Mouse (Mus musculus) midbrain, embryonic 15.5 days (tissue): Measurements from ENCODE around the gene Scml4. TPM values are rescaled to one million over a fixed set of nuclear protein-coding genes. Genes with fewer than 3 reads are reported as not detected.

Experiments
- ATAC-seq: fragments of 200-750 bp; cut with Nextera tagmentation; replicated peaks from 2 replicates; pipeline ENCODE4 v1.8.0; 2017; ENCODE audit warnings: moderate TSS enrichment
- H3K27ac ChIP-seq: fragments of 300-500 bp; sonication (generic); 2 replicates; pipeline ENCODE4 v1.5.1; 2015; ENCODE audit warnings: mild to moderate bottlenecking, inconsistent platforms
- H3K27me3 ChIP-seq: fragments of 300-500 bp; sonication (generic); replicated peaks from 2 replicates; pipeline ENCODE4 v1.6.1; 2015; ENCODE audit warnings: inconsistent platforms
- H3K36me3 ChIP-seq: fragments of 300-500 bp; sonication (generic); replicated peaks from 2 replicates; pipeline ENCODE4 v1.6.1; 2015; ENCODE audit warnings: inconsistent platforms
- H3K4me1 ChIP-seq: fragments of 300-500 bp; sonication (generic); 2 replicates; pipeline ENCODE4 v1.6.1; 2015; ENCODE audit warnings: inconsistent platforms
- H3K4me2 ChIP-seq: fragments of 300-500 bp; sonication (generic); 2 replicates; pipeline ENCODE4 v1.6.1; 2015; ENCODE audit warnings: inconsistent platforms, mild to moderate bottlenecking, moderate library complexity
- H3K4me3 ChIP-seq: fragments of 300-500 bp; sonication (generic); 2 replicates; pipeline ENCODE4 v1.5.1; 2015; ENCODE audit warnings: mild to moderate bottlenecking, inconsistent platforms
- H3K9ac ChIP-seq: fragments of 300-500 bp; sonication (generic); 2 replicates; pipeline ENCODE4 v1.6.1; 2015; ENCODE audit warnings: mild to moderate bottlenecking, inconsistent platforms
- H3K9me3 ChIP-seq: fragments of 300-500 bp; sonication (generic); 2 replicates; pipeline ENCODE4 v1.6.1; 2016; ENCODE audit warnings: inconsistent platforms
- WGBS: fragments of 180-500 bp; shearing (Covaris S2); methylation state at CpG from one replicate; pipeline ENCODE4 v1.1.7; 2015; ENCODE audit warnings: mixed read lengths; 5-methylcytosine and 5-hydroxymethylcytosine counted together
- polyA plus RNA-seq: library from polyadenylated mRNA; unstranded; fragments of >200 nt; fragmentation: Nextera tagmentation; extraction: Ambion mirVana; gene quantifications from 2 replicates; pipeline ENCODE4 v1.2.1, GENCODE M21; 2015

Gene Scml4
- polyA plus RNA-seq, 1 experiment from 2014 or later = 19.2 TPM

GRCm38 (mm10) chr10:42892250-42892649, 32.1 kb downstream of the Scml4 start:
- ATAC-seq = no peak
- Histone ChIP-seq H3K36me3 (no peaks in the 10 kb centered on the region), H3K4me2 (no peak overlapping the region), H3K4me3 (no peak overlapping the region), H3K27me3 (no peaks in the 10 kb centered on the region), H3K9me3 (no peaks in the 10 kb centered on the region), H3K9ac (no peak overlapping the region), H3K27ac (no peak overlapping the region), H3K4me1 (no peaks in the 10 kb centered on the region)
- 57% methylated on average over 4 of the region's 4 CpGs for WGBS

GRCm38 (mm10) chr10:42892987-42893386, 32.8 kb downstream of the Scml4 start:
- H3K4me2 ChIP-seq = no peak overlapping the region
- H3K27ac ChIP-seq = no peak overlapping the region
- no peak overlapping the region for H3K9ac ChIP-seq
- no peaks in the 10 kb centered on the region for H3K9me3 ChIP-seq
- no peak for ATAC-seq
- no peaks in the 10 kb centered on the region for H3K36me3 ChIP-seq
- H3K4me1 ChIP-seq = no peaks in the 10 kb centered on the region
- no peaks in the 10 kb centered on the region for H3K27me3 ChIP-seq
- 79% methylated on average over 4 of the region's 4 CpGs for WGBS
- H3K4me3 ChIP-seq = no peak overlapping the region

DNA sequence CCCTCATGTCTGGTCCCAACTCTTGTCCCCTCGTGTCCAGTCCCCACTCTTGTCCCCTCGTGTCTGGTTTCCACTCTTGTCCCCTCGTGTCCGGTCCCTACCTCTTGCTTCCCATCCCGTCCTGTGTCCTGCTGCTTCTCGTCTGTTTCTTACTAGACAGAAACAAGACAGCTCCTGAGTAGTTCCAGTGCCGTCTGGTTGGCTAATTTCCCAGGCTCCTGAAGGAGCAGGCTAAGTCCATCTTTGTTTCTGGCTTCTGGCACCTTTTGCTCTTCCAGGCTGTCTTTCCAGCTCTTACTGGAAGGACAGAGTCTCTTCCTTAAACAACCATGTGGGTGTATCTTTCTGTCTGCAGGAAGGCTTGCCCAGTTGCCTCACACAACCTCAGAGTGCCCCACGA, 33.7 kb downstream of the Scml4 start:
- Histone ChIP-seq H3K36me3 (no peaks in the 10 kb centered on the region), H3K27ac (no peak overlapping the region), H3K9me3 (no peaks in the 10 kb centered on the region), H3K4me2 (no peak overlapping the region), H3K27me3 (no peaks in the 10 kb centered on the region), H3K4me1 (no peaks in the 10 kb centered on the region), H3K9ac (no peak overlapping the region), H3K4me3 (no peak overlapping the region)
- no peak for ATAC-seq
- WGBS = 81% methylated on average over 8 of the region's 8 CpGs

- H3K27me3 ChIP-seq = no peaks in the 10 kb centered on the region
- WGBS = 48% methylated on average over 3 of the region's 3 CpGs
- ATAC-seq = no peak
Observed at GRCm38 (mm10) chr10:42894263-42894662, 34.1 kb downstream of the Scml4 start.

DNA sequence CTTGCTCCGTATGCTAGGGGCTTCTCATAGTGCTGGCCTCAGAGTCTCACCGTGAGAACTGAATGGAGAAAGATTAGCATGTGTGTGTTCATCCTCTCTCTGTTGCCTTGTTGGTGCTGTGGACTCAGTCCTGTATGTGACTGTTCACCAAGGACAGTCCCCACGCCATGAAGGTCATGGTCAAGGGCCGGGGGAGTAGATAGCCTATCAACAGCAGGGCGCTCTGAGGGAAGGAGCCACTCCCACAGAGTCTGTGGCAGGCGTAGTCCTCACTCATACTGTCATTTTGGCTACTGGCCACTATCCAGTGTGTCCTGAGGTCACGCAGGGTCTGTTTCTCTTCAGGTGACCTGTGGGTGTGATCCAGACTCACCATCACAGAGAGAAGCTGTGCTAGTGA, 34.5 kb downstream of the Scml4 start:
- no peaks in the 10 kb centered on the region for H3K27me3 ChIP-seq
- H3K27ac ChIP-seq = no peak overlapping the region
- no peak overlapping the region for H3K4me3 ChIP-seq
- no peaks in the 10 kb centered on the region for H3K4me1 ChIP-seq
- 84% methylated on average over 7 of the region's 7 CpGs for WGBS
- ATAC-seq = no peak
- no peak overlapping the region for H3K9ac ChIP-seq
- H3K9me3 ChIP-seq = no peaks in the 10 kb centered on the region
- H3K4me2 ChIP-seq = no peak overlapping the region
- H3K36me3 ChIP-seq = no peaks in the 10 kb centered on the region

More at GRCm38 (mm10) chr10:42894263-42894662, 34.1 kb downstream of the Scml4 start:
- H3K4me2 ChIP-seq = no peak overlapping the region
- no peak overlapping the region for H3K4me3 ChIP-seq
- H3K9me3 ChIP-seq = no peaks in the 10 kb centered on the region
- H3K9ac ChIP-seq = no peak overlapping the region
- H3K4me1 ChIP-seq = no peaks in the 10 kb centered on the region
- H3K36me3 ChIP-seq = no peaks in the 10 kb centered on the region
- no peak overlapping the region for H3K27ac ChIP-seq

DNA sequence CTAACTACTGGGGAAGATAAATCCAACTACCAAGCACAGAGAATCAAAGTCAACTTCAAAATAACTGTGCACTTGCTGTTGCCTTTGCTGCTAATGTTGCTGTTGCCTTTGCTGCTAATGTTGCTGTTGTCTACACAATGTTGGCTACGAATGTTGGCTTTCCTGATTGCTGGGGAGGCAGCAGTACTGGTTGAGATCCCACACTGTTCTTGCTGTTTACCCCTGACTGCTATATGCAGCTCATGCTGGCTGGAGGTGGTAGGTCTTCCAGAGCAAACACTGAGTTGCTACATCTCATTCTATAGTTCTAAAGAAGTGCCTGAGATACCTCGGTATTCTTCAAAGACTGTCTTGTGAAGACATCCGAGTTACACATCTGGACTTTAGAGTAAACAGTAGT, 36.5 kb downstream of the Scml4 start:
- no peak overlapping the region for H3K27ac ChIP-seq
- H3K4me1 ChIP-seq = no peaks in the 10 kb centered on the region
- no peak overlapping the region for H3K4me2 ChIP-seq
- WGBS = 86% methylated on average over 3 of the region's 3 CpGs
- no peaks in the 10 kb centered on the region for H3K9me3 ChIP-seq
- no peak for ATAC-seq
- H3K9ac ChIP-seq = no peak overlapping the region
- H3K4me3 ChIP-seq = no peak overlapping the region
- H3K36me3 ChIP-seq = no peaks in the 10 kb centered on the region
- H3K27me3 ChIP-seq = no peaks in the 10 kb centered on the region

DNA sequence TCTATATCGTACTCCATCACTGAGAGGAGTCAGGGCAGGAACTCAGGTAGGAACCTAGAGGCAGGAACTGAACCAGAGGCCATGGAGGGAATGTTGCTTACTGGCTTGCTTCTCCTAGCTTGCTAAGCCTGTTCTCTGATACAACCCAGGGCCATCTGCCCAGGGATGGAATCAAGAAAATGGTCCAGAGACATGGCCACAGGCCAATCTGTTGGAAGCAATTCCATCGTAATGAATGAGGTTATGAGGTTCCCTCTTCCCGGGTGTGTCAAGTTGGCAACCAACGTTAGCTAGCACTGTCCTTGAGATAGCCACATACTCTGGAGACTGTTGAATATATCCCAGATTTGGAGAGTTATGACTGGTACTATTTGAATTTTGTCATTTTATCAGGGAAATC, 37.0 kb downstream of the Scml4 start:
- Histone ChIP-seq H3K4me3 (no peak overlapping the region), H3K9ac (no peak overlapping the region), H3K36me3 (no peaks in the 10 kb centered on the region), H3K4me1 (no peaks in the 10 kb centered on the region), H3K4me2 (no peak overlapping the region), H3K27me3 (no peaks in the 10 kb centered on the region), H3K27ac (no peak overlapping the region), H3K9me3 (no peaks in the 10 kb centered on the region)
- ATAC-seq = no peak
- 93% methylated on average over 4 of the region's 4 CpGs for WGBS

DNA sequence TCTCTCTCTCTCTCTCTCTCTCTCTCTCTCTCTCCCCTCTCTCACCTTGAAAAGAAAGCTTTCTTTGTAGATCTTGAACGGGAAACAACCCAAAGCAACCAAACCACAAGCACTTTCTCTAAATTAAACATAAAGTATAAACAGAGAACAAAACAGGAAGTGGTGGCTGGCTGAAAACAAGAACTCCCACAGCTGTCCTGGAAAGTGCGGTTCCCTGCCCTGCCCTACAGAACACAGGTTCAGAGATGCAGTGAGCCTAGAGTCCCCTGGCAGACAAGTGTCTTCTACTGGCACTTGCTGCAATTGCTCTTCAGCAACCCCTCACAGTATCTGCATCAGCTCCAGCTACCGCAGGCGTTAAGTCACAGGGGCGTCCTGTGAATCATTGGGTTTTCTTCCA, 37.5 kb downstream of the Scml4 start:
- WGBS = 88% methylated on average over 5 of the region's 5 CpGs
- H3K4me2 ChIP-seq = no peak overlapping the region
- no peaks in the 10 kb centered on the region for H3K4me1 ChIP-seq
- H3K36me3 ChIP-seq = no peaks in the 10 kb centered on the region
- H3K9me3 ChIP-seq = no peaks in the 10 kb centered on the region
- no peak overlapping the region for H3K9ac ChIP-seq
- no peak overlapping the region for H3K4me3 ChIP-seq
- no peak for ATAC-seq
- no peaks in the 10 kb centered on the region for H3K27me3 ChIP-seq
- no peak overlapping the region for H3K27ac ChIP-seq

GRCm38 (mm10) chr10:42901361-42901760, 41.2 kb downstream of the Scml4 start:
- Histone ChIP-seq H3K4me3 (no peak overlapping the region), H3K36me3 (no peaks in the 10 kb centered on the region)

DNA sequence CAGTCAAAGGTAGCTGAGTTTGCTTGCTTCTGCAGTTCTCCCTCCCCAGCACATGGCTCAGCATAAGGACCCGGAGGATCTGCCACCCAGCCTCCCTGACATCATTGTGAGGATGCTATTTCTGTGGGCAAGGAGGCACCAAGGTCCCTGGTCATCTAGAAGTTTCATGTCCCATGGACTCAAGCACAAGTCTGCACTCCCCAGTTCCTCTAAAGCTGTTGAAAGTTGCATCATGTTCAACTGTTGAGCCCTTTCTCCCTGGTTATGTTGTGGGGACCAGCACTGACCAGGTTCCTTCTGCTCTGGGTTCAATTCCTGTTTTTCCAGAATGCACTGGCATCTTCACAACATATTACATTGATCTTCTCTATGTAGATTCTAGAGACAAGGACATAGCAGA, 42.9 kb downstream of the Scml4 start:
- no peaks in the 10 kb centered on the region for H3K36me3 ChIP-seq
- no peak overlapping the region for H3K9ac ChIP-seq
- H3K9me3 ChIP-seq = no peaks in the 10 kb centered on the region
- H3K4me1 ChIP-seq = no peaks in the 10 kb centered on the region
- H3K4me2 ChIP-seq = no peak overlapping the region
- no peaks in the 10 kb centered on the region for H3K27me3 ChIP-seq
- H3K27ac ChIP-seq = no peak overlapping the region
- no peak for ATAC-seq
- WGBS = 83% methylated on average over 1 of the region's 1 CpGs
- H3K4me3 ChIP-seq = no peak overlapping the region

More at GRCm38 (mm10) chr10:42901361-42901760, 41.2 kb downstream of the Scml4 start:
- Histone ChIP-seq H3K27me3 (no peaks in the 10 kb centered on the region), H3K9ac (no peak overlapping the region), H3K4me2 (no peak overlapping the region), H3K27ac (no peak overlapping the region), H3K9me3 (no peaks in the 10 kb centered on the region), H3K4me1 (no peaks in the 10 kb centered on the region)
- ATAC-seq = no peak
- 78% methylated on average over 4 of the region's 4 CpGs for WGBS

DNA sequence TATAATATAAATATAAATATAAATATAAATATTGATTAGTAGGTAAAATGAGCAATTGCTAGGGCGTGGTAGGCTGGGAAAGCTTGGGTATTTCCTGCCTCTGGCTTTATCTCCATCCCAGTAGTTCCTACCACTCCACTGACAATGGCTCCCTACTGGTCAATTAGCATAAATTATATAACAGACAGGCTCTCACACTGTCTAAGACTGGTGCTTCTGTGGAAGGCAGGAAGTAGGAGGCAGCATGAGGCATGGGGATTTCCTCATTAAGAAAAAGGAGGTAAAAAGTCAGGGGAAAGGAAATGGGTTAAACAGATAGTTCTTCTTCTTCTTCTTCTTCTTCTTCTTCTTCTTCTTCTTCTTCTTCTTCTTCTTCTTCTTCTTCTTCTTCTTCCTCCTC, 48.4 kb downstream of the Scml4 start:
- no peak overlapping the region for H3K4me3 ChIP-seq
- ATAC-seq = no peak
- no peaks in the 10 kb centered on the region for H3K27me3 ChIP-seq
- no peaks in the 10 kb centered on the region for H3K9me3 ChIP-seq
- H3K4me2 ChIP-seq = no peak overlapping the region
- no peak overlapping the region for H3K9ac ChIP-seq
- 0 out of 2 replicates have a peak, but pooled peaks cover 3% of the 10 kb centered on the region for H3K4me1 ChIP-seq
- 86% methylated on average over 1 of the region's 1 CpGs for WGBS
- no peaks in the 10 kb centered on the region for H3K36me3 ChIP-seq
- no peak overlapping the region for H3K27ac ChIP-seq

DNA sequence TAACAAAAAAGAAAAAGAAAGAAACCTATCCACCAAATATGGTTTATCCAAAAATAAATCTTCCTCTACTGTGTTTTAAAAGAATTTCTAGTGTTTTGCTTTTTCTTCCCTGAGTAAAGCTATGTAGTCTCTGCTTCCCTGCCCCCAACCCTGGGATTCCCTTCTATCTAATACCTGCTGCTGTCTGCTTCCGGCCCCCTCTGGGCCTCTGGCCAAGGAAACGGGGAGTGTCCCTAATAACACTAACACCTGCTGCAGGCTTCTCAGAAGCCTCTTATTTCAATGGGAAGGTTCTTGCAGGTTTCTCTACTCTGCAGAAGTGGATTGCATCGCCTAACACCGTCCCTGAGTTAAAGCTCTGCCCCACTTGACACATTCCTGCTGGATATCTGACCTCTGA, 50.4 kb downstream of the Scml4 start:
- H3K4me1 ChIP-seq = 0 out of 2 replicates have a peak, but pooled peaks cover 3% of the 10 kb centered on the region
- H3K9me3 ChIP-seq = no peaks in the 10 kb centered on the region
- no peaks in the 10 kb centered on the region for H3K36me3 ChIP-seq
- H3K27me3 ChIP-seq = no peaks in the 10 kb centered on the region
- no peak overlapping the region for H3K4me2 ChIP-seq
- 57% methylated on average over 4 of the region's 4 CpGs for WGBS
- no peak overlapping the region for H3K27ac ChIP-seq
- ATAC-seq = no peak
- H3K9ac ChIP-seq = no peak overlapping the region
- H3K4me3 ChIP-seq = no peak overlapping the region

- Histone ChIP-seq H3K27ac (no peak overlapping the region), H3K4me1 (0 out of 2 replicates have a peak, but pooled peaks cover 3% of the 10 kb centered on the region), H3K36me3 (no peaks in the 10 kb centered on the region), H3K4me3 (no peak overlapping the region), H3K4me2 (no peak overlapping the region), H3K9ac (no peak overlapping the region), H3K27me3 (no peaks in the 10 kb centered on the region), H3K9me3 (no peaks in the 10 kb centered on the region)
- 88% methylated on average over 10 of the region's 10 CpGs for WGBS
- no peak for ATAC-seq
Observed at GRCm38 (mm10) chr10:42912056-42912455, 51.9 kb downstream of the Scml4 start.
